Mouse (Mus musculus): Measurements from ENCODE around the gene Gm14305. TPM values are rescaled to one million over a fixed set of nuclear protein-coding genes. Genes with fewer than 3 reads are reported as not detected.
"Not testable (repeated sequence)": the region's sequence is repeated elsewhere in the genome, so short reads cannot be mapped to it uniquely, and the experiment has no call there.

Gene Gm14305
- polyA plus RNA-seq (2012; ENCODE audit: insufficient read depth, low replicate concordance): 1.1 TPM in 1 of 2 replicates, not detected in the other

DNA sequence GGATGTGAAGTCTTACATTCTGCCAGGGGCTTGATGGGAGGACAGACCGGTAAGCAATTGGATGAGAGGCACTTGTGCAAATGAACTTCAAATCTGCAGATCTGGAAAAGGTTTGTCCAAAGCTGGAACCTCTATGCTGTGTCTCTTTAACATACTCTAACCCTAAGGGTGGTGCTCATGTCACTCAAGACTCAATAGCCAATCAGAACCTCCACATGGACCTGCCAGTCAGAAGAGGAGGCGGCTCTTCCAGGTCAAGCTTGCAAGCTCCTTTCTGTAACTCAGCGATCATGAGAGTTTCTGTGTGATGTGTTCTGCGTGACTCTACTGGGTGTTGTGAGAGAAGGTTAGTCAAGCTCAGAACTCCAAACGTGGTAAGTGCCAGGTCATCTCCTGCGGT lies at the start of gene Gm14305:
Gm14305 (plus strand) TSS at position 278 of the 400 bp plus-strand sequence.
- H3K9me3 ChIP-seq; H3K36me3 ChIP-seq (replicated peaks; ENCODE audit: low read length); H3K4me3 ChIP-seq (replicated peaks); H3K4me1 ChIP-seq; H3K27me3 ChIP-seq (replicated peaks): not testable (repeated sequence)

DNA sequence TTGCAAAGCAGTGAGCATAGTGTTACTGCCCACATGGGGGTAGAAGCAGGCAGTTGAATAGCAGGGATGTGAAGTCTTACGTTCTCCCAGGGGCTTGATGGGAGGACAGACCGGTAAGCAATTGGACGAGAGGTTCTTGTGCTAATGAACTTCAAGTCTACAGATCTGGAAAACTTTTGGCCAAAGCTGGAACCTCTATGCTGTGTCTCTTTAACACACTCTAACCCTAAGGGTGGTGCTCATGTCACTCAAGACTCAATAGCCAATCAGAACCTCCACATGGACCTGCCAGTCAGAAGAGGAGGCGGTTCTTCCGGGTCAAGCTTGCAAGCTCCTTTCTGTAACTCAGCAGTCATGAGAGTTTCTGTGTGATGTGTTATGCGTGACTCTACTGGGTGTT lies 37.9 kb upstream of the Gm14305 start, which contains the start of gene Zfp973:
Zfp973 (plus strand) TSS at position 301 of the 400 bp plus-strand sequence.
- not testable (repeated sequence) for H3K36me3 ChIP-seq (replicated peaks; ENCODE audit: low read length); H3K4me3 ChIP-seq (replicated peaks); H3K27me3 ChIP-seq (replicated peaks); H3K4me1 ChIP-seq; H3K9me3 ChIP-seq

Other genes starting within 250 kb of the Gm14305 start
- gene Gm14434, start 221.5 kb upstream of the Gm14305 start, polyA plus RNA-seq (2012; ENCODE audit: insufficient read depth, low replicate concordance): not detected in 2 replicates
- gene Zfp967, start 187.3 kb upstream of the Gm14305 start, polyA plus RNA-seq (2012; ENCODE audit: insufficient read depth, low replicate concordance): not detected in 2 replicates
- gene Gm14308, start 72.0 kb upstream of the Gm14305 start, polyA plus RNA-seq (2012; ENCODE audit: insufficient read depth, low replicate concordance): 3.6 TPM in 1 of 2 replicates, not detected in the other
- gene Zfp973, start 37.8 kb upstream of the Gm14305 start, polyA plus RNA-seq (2012; ENCODE audit: insufficient read depth, low replicate concordance): 0.58 TPM in 1 of 2 replicates, not detected in the other
- gene Gm14295, start 90.3 kb downstream of the Gm14305 start, polyA plus RNA-seq (2012; ENCODE audit: insufficient read depth, low replicate concordance): not detected in 2 replicates
- not detected in 2 replicates for gene Gm14408, start 122.8 kb downstream of the Gm14305 start, polyA plus RNA-seq (2012; ENCODE audit: insufficient read depth, low replicate concordance)
- gene Gm14296, start 219.5 kb downstream of the Gm14305 start, polyA plus RNA-seq (2012; ENCODE audit: insufficient read depth, low replicate concordance): 0.30 TPM in 1 of 2 replicates, not detected in the other